Mouse (Mus musculus) spleen, adult 2 months (tissue): ENCODE data around the gene Dpp7. TPM values are rescaled to one million over a fixed set of nuclear protein-coding genes. Genes with fewer than 3 reads are reported as not detected.

Experiments
- DNase-seq, 2 experiments: peaks; one replicate each; pipeline versions ENCODE4 v3.0.0 to v3.0.0-alpha.2; 2012 to 2021; ENCODE audit warnings: low spot score in 2 of 2, low read depth in 1 of 2
- H3K27ac ChIP-seq: fragments of 200-500 bp; 2 replicates; pipeline ENCODE4 v1.5.1; 2012; ENCODE audit warnings: low read length, inconsistent platforms; ENCODE audit not compliant: insufficient read depth
- H3K27me3 ChIP-seq: fragments of 200-500 bp; 2 replicates; pipeline ENCODE4 v1.6.1; 2012; ENCODE audit warnings: mild to moderate bottlenecking, moderate library complexity, low read length, inconsistent platforms; ENCODE audit not compliant: control insufficient read depth, insufficient read depth
- H3K36me3 ChIP-seq: fragments of 200-500 bp; 2 replicates; pipeline ENCODE4 v1.6.1; 2012; ENCODE audit warnings: mild to moderate bottlenecking, low read length, inconsistent platforms; ENCODE audit not compliant: control insufficient read depth, insufficient read depth
- H3K4me1 ChIP-seq: fragments of 200-500 bp; 2 replicates; pipeline ENCODE4 v1.6.1; 2011; ENCODE audit warnings: inconsistent platforms; ENCODE audit not compliant: control insufficient read depth, insufficient read depth, insufficient read length
- H3K4me3 ChIP-seq: fragments of 200-500 bp; 2 replicates; pipeline ENCODE4 v1.5.1; 2011; ENCODE audit warnings: mild to moderate bottlenecking, inconsistent platforms; ENCODE audit not compliant: insufficient read depth, insufficient read length; ENCODE audit errors: extremely low read depth
- CTCF ChIP-seq: fragments of 200-500 bp; IDR thresholded peaks from 2 replicates; pipeline ENCODE4 v1.5.1; 2011; ENCODE audit warnings: mild to moderate bottlenecking, inconsistent platforms; ENCODE audit not compliant: insufficient read depth, insufficient read length, insufficient replicate concordance; ENCODE audit errors: extremely low read depth
- POLR2A ChIP-seq: fragments of 200-500 bp; IDR thresholded peaks from 2 replicates; pipeline ENCODE4 v1.6.1; 2011; ENCODE audit warnings: low read depth, low read length, inconsistent platforms
- WGBS: fragments of 180-500 bp; shearing (Covaris S2); methylation state at CpG from one replicate; pipeline ENCODE4 v1.1.7; 2018; 5-methylcytosine and 5-hydroxymethylcytosine counted together
- polyA plus RNA-seq: library from polyadenylated mRNA; depleted of rRNA; stranded (reverse); fragments of >200 nt; gene quantifications from 2 replicates; pipeline ENCODE4 v1.2.3, GENCODE M21; 2012

Gene Dpp7
- polyA plus RNA-seq, 1 experiment = 41.8 TPM

GRCm38 (mm10) chr2:25365091-25365761 is 9.1 kb upstream of the Dpp7 start, which contains the start of gene Uap1l1:
Gene Uap1l1 (minus strand): TSS chr2:25365682.
- under 1% methylated on average over 53 of the region's 54 CpGs for WGBS
- Histone ChIP-seq H3K27ac (peak within 1 kb of the TSS; percentile 87), H3K27me3 (no peaks in the 10 kb centered on the region)

DNA sequence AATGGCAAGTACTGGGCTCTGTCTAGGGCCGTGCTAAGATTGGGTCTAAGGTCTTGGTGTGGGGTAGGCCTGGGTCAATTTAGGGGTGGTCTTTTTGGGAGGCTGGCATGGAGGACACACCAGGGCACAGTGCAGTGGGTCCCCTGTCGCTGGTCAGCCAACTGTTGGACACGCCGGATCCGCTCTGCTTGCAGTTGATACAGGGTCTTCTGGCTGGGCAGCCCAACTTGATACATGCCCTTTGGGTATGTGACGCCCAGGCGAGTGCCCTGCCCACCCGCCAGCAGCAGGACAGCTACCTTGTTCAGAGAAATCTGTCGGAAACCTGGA is 8.6 kb upstream of the Dpp7 start:
- peak overlapping the region; percentile 87; the same call in 1 of the 2 replicates for H3K27ac ChIP-seq
- H3K36me3 ChIP-seq = peaks cover 10% of the 10 kb centered on the region
- no peak for DNase-seq
- peak overlapping the region; percentile 83 for H3K4me3 ChIP-seq
- no peaks in the 10 kb centered on the region for H3K27me3 ChIP-seq
- no peak for TF ChIP-seq POLR2A
- no peak for TF ChIP-seq CTCF
- WGBS = 43% methylated on average over 9 of the region's 9 CpGs
- peaks cover 5% of the 10 kb centered on the region for H3K4me1 ChIP-seq

More at GRCm38 (mm10) chr2:25365091-25365761, 9.1 kb upstream of the Dpp7 start, which contains the start of gene Uap1l1:
- H3K36me3 ChIP-seq = peaks cover 10% of the 10 kb centered on the region
- peak; percentile 37 to 71 for DNase-seq
- TF ChIP-seq POLR2A = peak; percentile 47; the same call in 1 of the 2 replicates
- no peak for TF ChIP-seq CTCF
- peak within 1 kb of the TSS; percentile 83 for H3K4me3 ChIP-seq
- H3K4me1 ChIP-seq = peaks cover 5% of the 10 kb centered on the region

DNA sequence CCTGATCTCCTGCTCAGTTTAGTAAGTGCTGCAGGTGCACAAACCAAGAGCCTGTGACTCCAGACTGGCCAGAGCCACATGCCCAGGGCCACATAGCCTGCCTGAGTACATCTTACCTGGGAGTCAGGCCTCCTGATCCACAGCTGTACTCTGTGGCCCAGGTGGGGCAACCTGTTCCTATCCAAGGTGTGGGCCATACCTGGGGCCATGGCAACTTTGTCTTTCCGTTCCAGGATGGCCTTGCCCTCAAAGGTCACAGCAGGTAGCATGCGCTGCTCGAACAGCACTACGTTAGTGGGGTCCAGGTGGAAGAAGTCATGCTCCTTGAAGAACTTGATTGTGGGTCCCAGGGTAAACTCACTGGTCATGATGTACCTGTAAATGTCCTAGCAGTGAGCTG is 8.2 kb upstream of the Dpp7 start:
- WGBS = 97% methylated on average over 4 of the region's 4 CpGs
- Histone ChIP-seq H3K4me3 (0 out of 2 replicates have a peak overlapping the region, but pooled peaks have one; percentile 83), H3K4me1 (peaks cover 5% of the 10 kb centered on the region), H3K27me3 (no peaks in the 10 kb centered on the region), H3K27ac (no peak overlapping the region), H3K36me3 (peaks cover 10% of the 10 kb centered on the region)
- no peak for DNase-seq
- no peak for TF ChIP-seq CTCF
- no peak for TF ChIP-seq POLR2A

DNA sequence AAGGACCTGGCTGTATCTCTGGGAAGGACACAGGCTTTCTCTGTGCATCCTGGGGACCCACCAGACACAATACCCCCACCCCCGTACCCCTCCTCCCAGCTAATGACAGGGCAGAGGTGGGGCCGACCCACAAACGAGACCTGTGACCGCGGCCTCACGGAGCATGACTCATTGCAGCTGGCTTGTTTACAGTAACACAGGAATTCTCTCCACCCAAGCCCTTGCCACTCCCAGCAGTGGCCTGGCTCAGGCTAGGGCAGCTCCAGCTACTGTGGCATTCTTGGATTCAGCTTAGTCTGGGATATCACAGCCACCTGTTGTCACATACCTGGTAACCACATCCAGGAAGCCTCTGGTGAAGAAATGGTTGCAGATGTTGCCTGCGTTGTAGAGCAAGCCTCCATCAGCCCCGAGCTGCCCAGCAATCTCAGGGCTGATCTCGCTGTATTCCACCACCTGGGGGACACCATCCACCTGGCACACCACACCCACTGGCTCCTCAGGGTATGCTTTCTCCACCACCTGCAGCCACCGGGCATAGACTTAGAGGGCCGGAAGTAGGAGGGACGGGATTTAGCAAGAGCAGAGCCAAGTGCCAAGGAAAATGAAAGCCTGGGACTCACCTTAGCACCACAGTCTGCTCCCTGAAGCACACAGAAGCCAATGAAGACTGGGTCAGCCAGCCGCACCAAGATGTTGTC is 7.5 kb upstream of the Dpp7 start:
- Histone ChIP-seq H3K4me3 (no peak overlapping the region), H3K36me3 (peaks cover 10% of the 10 kb centered on the region), H3K27ac (no peak overlapping the region), H3K4me1 (peaks cover 5% of the 10 kb centered on the region), H3K27me3 (no peaks in the 10 kb centered on the region)
- no peak for DNase-seq
- 84% methylated on average over 13 of the region's 13 CpGs for WGBS
- TF ChIP-seq CTCF = no peak

- no peak overlapping the region for H3K4me3 ChIP-seq
- H3K27ac ChIP-seq = no peak overlapping the region
- no peaks in the 10 kb centered on the region for H3K27me3 ChIP-seq
- H3K4me1 ChIP-seq = peaks cover 19% of the 10 kb centered on the region; the same call in 1 of the 2 replicates
- no peak for TF ChIP-seq CTCF
- no peak for TF ChIP-seq POLR2A
- H3K36me3 ChIP-seq = peaks cover 10% of the 10 kb centered on the region
- 81% methylated on average over 4 of the region's 4 CpGs for WGBS
- no peak for DNase-seq
Observed at GRCm38 (mm10) chr2:25359848-25360247, 3.7 kb upstream of the Dpp7 start.

GRCm38 (mm10) chr2:25355419-25356066 is 616 bp downstream of the Dpp7 start:
- Histone ChIP-seq H3K4me3 (peak overlapping the region; percentile 66; the same call in 1 of the 2 replicates), H3K4me1 (peaks cover 15% of the 10 kb centered on the region; the same call in 1 of the 2 replicates), H3K36me3 (peaks cover 10% of the 10 kb centered on the region), H3K27me3 (no peaks in the 10 kb centered on the region), H3K27ac (no peak overlapping the region)
- DNase-seq = no peak
- no peak for TF ChIP-seq POLR2A
- TF ChIP-seq CTCF = no peak
- WGBS = 49% methylated on average over 18 of the region's 18 CpGs
